Mouse (Mus musculus) intestine, embryonic 16.5 days (tissue): ENCODE measurements at regions not wholly inside any gene's neighbourhood (a gene's known extent, or its start where the extent isn't known, plus 50 kb on each side); places are given as distances from the start of the nearest gene placed in this dataset.

Source experiments
- ATAC-seq: fragments of 200-750 bp; cut with Nextera tagmentation; 2 replicates; pipeline ENCODE4 v1.8.0; 2017; ENCODE audit warnings: moderate TSS enrichment, moderate library complexity
- H3K27ac ChIP-seq: fragments of 300-500 bp; sonication (generic); 2 replicates; pipeline ENCODE4 v1.5.1; 2014; ENCODE audit warnings: mild to moderate bottlenecking, low read length
- H3K27me3 ChIP-seq: fragments of 300-500 bp; sonication (generic); replicated peaks from 2 replicates; pipeline ENCODE4 v1.6.1; 2014; ENCODE audit warnings: low read length, control low read depth, mixed read lengths; ENCODE audit not compliant: control insufficient read depth, insufficient read depth
- H3K36me3 ChIP-seq: fragments of 300-500 bp; sonication (generic); 2 replicates; pipeline ENCODE4 v1.6.1; 2014; ENCODE audit warnings: low read length, control low read depth; ENCODE audit not compliant: control insufficient read depth, insufficient read depth
- H3K4me1 ChIP-seq: fragments of 300-500 bp; sonication (generic); 2 replicates; pipeline ENCODE4 v1.6.1; 2014; ENCODE audit warnings: low read length, control low read depth, mixed read lengths; ENCODE audit not compliant: control insufficient read depth, insufficient read depth
- H3K4me2 ChIP-seq: fragments of 300-500 bp; sonication (generic); 2 replicates; pipeline ENCODE4 v1.6.1; 2014; ENCODE audit warnings: low read depth, low read length, control low read depth
- H3K4me3 ChIP-seq: fragments of 300-500 bp; sonication (generic); 2 replicates; pipeline ENCODE4 v1.5.1; 2014; ENCODE audit warnings: mild to moderate bottlenecking, low read length
- H3K9ac ChIP-seq: fragments of 300-500 bp; sonication (generic); 2 replicates; pipeline ENCODE4 v1.6.1; 2014; ENCODE audit warnings: low read depth, low read length
- H3K9me3 ChIP-seq: fragments of 300-500 bp; sonication (generic); 2 replicates; pipeline ENCODE4 v1.6.1; 2016; ENCODE audit warnings: low read length, control low read depth; ENCODE audit not compliant: control insufficient read depth
- WGBS: fragments of 180-500 bp; shearing (Covaris S2); extraction: QIAGEN DNeasy Blood & Tissue Kit; methylation state at CpG from one replicate; pipeline ENCODE4 v1.1.7; 2014; 5-methylcytosine and 5-hydroxymethylcytosine counted together

DNA sequence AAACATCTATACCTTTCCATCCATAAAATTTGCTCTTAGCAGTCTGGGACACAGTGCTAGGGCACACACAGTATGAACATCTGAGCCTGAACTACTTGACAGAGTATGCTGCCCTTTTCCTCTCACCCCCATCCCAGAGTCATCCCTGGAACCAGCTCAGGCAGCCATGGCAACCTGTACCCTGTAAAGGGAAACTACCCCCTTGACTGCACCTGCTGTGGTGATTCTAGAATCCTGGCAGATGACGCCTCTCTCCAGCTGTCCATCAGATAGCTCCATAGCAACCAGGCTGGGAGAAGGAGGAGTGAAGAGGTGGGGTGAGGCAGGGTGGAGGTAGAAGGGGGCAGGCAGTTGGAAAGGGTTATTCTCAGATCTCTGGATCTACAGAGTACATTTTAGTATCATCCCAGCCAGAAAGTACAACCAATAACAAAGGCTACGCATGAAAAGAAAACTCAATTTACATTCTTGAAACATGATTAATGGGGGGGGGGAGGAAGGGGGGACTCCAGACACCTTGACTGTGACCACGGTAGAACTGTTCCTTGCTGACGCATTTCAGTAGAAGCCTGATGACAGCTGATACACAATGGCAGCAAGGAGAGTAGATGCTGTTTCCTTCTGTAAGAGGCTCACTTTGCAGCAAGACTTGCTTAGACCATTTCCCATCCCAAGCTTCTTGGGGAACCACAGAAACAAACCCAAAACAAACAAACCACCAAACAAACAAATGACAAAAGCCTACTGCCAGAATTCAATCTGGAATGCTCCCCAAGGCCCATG is 97.2 kb upstream of the Rreb1 start:
- WGBS: 50% methylated on average over 4 of the region's 4 CpGs
- Histone ChIP-seq H3K36me3 (no peaks in the 10 kb centered on the region), H3K27me3 (no peaks in the 10 kb centered on the region), H3K4me2 (no peak overlapping the region), H3K9ac (no peak overlapping the region), H3K27ac (no peak overlapping the region), H3K4me3 (no peak overlapping the region), H3K4me1 (no peaks in the 10 kb centered on the region; the same call in 1 of the 2 replicates), H3K9me3 (no peaks in the 10 kb centered on the region)
- ATAC-seq: no peak

DNA sequence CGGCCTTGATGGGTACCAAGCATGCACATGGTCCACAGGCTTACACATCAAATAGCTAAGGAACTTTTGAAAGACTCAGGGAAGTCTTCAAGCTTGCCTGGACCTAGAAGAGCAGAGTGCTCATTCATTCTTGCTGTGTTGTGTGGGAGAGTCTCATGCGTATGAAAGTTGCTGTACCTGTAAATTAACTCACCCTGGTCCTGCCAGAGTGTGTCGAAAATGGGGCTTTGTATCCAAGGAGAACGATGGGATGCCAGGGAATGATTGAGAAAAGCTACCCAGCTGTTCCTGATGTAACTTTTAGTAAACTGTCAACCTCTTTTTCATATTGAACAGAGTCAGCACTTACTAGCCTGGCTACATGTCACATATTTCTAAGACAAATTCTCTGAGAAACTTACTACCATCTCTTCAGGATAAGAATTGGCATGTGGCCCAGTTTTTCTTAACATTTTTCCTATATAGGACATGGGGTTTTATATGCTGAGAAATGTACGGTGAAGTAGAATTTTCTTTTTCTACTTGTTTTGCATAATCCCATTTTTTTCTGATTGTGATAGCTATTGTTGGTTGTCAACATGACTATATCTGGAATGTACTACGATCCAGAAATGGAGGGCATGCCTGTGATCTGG is 95.0 kb upstream of the Rreb1 start:
- Histone ChIP-seq H3K4me3 (no peak overlapping the region), H3K27me3 (no peaks in the 10 kb centered on the region), H3K9ac (no peak overlapping the region), H3K36me3 (no peaks in the 10 kb centered on the region), H3K27ac (no peak overlapping the region), H3K9me3 (no peaks in the 10 kb centered on the region), H3K4me2 (no peak overlapping the region), H3K4me1 (no peaks in the 10 kb centered on the region; the same call in 1 of the 2 replicates)
- ATAC-seq: no peak
- WGBS: 75% methylated on average over 6 of the region's 6 CpGs

DNA sequence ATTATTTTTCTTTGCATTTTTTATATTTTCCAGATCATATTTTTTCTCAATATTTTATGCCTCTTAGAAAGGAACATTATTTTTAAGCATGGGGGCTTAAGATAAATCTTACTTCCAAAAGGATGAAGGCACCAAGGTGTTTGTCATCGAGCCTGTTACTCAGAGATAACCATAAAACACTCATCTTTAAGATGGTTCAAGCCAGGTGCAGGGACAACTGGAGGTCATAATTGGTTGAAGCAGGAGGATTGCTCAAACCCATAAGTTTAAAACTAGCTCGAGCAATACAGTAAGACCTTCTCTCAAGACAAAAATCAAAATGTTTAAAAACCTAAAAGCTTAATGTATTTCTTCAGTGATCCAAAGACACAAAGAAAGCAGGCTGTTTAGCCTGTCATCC is 92.6 kb upstream of the Rreb1 start:
- no peaks in the 10 kb centered on the region for H3K36me3 ChIP-seq
- no peak overlapping the region for H3K4me3 ChIP-seq
- no peaks in the 10 kb centered on the region; the same call in 1 of the 2 replicates for H3K4me1 ChIP-seq
- no peak for ATAC-seq
- no peak overlapping the region for H3K27ac ChIP-seq
- 77% methylated on average over 2 of the region's 2 CpGs for WGBS
- no peaks in the 10 kb centered on the region for H3K9me3 ChIP-seq
- H3K9ac ChIP-seq: no peak overlapping the region
- H3K4me2 ChIP-seq: no peak overlapping the region
- no peaks in the 10 kb centered on the region for H3K27me3 ChIP-seq

DNA sequence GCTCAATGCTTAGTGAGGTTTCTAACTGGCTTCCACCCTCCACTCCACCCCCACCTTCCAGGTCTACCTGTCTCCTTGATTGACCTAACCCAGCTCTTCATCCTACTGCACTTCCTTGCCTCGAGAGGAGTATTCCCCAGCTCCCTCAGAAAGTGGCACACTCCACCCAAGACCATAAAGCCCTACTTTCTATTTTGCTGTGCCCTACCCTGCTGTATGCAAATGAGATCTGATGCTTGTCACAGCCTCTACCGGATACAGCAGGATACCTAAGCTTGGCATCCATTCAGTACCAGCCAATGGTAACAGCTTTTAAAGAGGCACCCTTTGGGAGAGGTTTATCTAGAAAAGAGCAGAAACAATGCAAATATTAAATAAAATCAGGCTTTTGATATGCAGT is 92.1 kb upstream of the Rreb1 start:
- Histone ChIP-seq H3K27me3 (no peaks in the 10 kb centered on the region), H3K27ac (no peak overlapping the region), H3K4me3 (no peak overlapping the region), H3K4me2 (no peak overlapping the region), H3K9me3 (no peaks in the 10 kb centered on the region), H3K9ac (no peak overlapping the region), H3K36me3 (no peaks in the 10 kb centered on the region), H3K4me1 (no peaks in the 10 kb centered on the region; the same call in 1 of the 2 replicates)
- 57% methylated on average over 2 of the region's 2 CpGs for WGBS
- ATAC-seq: 0 out of 2 replicates have a peak, but pooled peaks have one; percentile 42

DNA sequence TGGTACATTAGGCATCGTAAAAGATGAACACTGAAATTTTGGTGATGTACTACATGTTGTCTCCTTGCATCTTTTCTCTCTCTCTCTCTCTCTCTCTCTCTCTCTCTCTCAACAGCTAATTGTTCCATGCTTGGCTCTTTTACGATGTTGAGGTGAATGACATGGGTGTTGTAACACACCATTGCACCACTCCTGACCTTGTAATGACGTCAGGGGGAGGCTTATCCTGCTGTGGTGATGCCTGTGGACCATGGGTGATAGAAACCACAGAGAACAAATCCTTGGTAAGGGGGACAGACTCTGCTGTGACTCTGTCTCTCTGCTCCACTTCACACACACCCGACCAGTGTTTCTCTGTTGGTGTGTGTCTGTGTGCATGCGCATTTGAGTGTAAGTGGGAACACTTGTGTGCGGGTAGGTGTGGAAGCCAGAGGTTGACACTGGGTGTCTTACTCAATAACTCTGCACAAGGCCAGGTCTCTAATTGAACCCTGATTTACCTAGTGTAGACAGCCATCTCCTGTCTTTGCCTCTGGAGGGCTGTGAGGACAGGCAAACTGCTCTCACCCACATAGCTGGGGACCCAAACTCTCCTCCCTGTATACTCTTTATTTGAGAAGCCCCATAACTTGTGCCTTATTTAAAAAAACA is 88.9 kb upstream of the Rreb1 start:
- no peaks in the 10 kb centered on the region for H3K36me3 ChIP-seq
- no peaks in the 10 kb centered on the region for H3K9me3 ChIP-seq
- H3K27me3 ChIP-seq: no peaks in the 10 kb centered on the region
- no peak overlapping the region for H3K9ac ChIP-seq
- WGBS: 83% methylated on average over 6 of the region's 6 CpGs
- no peak overlapping the region for H3K4me2 ChIP-seq
- H3K4me1 ChIP-seq: no peaks in the 10 kb centered on the region; the same call in 1 of the 2 replicates
- no peak for ATAC-seq
- no peak overlapping the region for H3K4me3 ChIP-seq
- H3K27ac ChIP-seq: no peak overlapping the region

DNA sequence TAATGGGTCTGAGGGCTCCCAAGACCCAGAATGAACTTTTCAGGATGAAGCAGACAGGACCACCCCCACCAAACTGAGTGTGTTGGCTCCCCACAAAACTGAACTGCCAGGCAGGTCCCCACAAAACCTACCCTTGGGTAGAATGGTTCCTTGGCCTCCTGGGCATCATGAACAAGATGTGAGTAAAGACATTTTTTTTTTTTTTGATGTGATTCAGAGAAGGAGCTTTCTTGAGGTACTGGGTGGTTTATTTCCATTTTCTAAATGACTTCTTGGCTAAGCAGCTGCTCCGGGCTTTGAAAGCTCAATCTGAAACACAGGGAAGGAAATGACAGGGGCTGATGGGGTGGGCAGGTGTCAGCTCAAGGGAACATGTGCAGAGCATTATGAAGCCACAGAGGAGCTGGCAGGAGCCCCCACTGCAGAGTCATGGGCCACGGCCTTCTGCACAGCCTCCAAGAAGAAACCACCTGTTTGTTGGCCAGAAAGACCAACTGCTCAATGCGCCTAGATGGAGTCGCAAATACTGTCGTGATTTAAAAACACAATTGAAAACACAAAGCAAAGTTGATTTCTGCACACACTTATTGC is 86.2 kb upstream of the Rreb1 start:
- H3K9me3 ChIP-seq: no peaks in the 10 kb centered on the region
- ATAC-seq: no peak
- no peak overlapping the region for H3K9ac ChIP-seq
- H3K4me1 ChIP-seq: no peaks in the 10 kb centered on the region
- 82% methylated on average over 5 of the region's 5 CpGs for WGBS
- H3K4me2 ChIP-seq: no peak overlapping the region
- H3K4me3 ChIP-seq: no peak overlapping the region
- H3K27me3 ChIP-seq: no peaks in the 10 kb centered on the region
- H3K36me3 ChIP-seq: no peaks in the 10 kb centered on the region
- H3K27ac ChIP-seq: no peak overlapping the region

DNA sequence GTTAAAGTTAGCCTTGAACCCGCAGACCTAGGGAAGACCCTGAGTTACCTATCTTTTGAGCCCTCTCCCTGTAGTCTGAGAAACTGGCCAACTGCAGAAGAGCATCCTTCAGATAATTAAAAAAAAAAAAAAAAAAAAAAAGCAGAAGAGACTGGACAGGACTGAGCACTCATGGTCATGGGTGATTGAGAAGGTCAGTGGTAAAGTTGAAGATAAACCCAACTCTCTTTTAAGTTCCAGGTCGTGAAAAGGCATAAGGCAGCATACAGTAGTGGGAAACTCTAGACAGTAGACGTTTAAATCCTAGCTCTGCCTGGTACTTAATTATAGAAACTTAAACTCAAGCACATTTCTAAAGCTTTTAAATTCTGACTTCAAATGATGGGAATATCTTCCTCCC is 84.6 kb upstream of the Rreb1 start:
- no peak for ATAC-seq
- 88% methylated on average over 3 of the region's 3 CpGs for WGBS
- no peak overlapping the region for H3K9ac ChIP-seq

DNA sequence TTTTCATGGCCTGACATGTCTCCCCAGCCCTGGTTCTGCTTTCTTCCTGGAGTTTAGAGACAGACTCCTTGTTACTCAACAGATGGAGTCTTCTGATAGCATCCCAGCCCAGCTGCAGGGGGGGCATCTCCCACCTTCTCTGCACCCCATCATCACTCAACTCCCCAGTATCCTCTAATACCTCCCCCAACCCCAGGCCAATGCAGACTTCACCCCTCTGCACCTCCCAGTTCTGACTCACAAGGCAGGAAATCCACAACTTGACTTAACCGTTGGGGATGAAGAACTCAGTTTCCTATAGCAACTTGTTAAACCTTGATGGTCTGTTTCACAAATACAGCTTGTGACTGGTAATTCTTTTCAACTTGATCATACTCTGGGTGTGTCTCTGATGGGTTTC is 73.7 kb upstream of the Rreb1 start:
- H3K9ac ChIP-seq: no peak overlapping the region
- H3K27me3 ChIP-seq: no peaks in the 10 kb centered on the region
- H3K4me3 ChIP-seq: no peak overlapping the region
- no peak overlapping the region for H3K27ac ChIP-seq
- H3K36me3 ChIP-seq: no peaks in the 10 kb centered on the region
- no peaks in the 10 kb centered on the region for H3K9me3 ChIP-seq
- WGBS: 58% methylated on average over 1 of the region's 1 CpGs
- no peak for ATAC-seq
- no peak overlapping the region for H3K4me2 ChIP-seq
- no peaks in the 10 kb centered on the region for H3K4me1 ChIP-seq

More for the DNA sequence above, 84.6 kb upstream of the Rreb1 start:
- Histone ChIP-seq H3K4me3 (no peak overlapping the region), H3K4me1 (no peaks in the 10 kb centered on the region), H3K4me2 (no peak overlapping the region), H3K27ac (no peak overlapping the region), H3K9me3 (no peaks in the 10 kb centered on the region), H3K36me3 (no peaks in the 10 kb centered on the region), H3K27me3 (no peaks in the 10 kb centered on the region)

DNA sequence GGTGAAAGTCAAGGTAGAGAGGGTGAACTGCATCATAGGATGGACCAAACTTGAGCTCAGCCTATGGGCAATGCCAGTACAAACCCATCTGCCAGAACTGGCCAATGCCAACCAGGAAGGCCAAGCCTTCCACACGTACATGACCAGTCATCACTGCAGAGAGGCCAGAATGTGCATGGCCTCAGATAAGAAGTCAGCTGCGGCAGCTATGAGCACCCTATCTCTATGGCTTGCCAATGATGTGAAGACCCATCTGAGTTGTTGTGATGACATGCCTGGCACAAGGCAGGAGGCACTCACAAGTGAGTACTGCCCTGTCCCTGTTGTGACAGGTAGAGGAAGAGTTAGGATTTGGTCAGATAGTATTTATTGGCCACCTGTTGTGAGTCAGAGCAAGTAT is 72.7 kb upstream of the Rreb1 start:
- H3K4me3 ChIP-seq: no peak overlapping the region
- no peaks in the 10 kb centered on the region for H3K27me3 ChIP-seq
- ATAC-seq: peak; percentile 33; the same call in 1 of the 2 replicates
- 73% methylated on average over 2 of the region's 2 CpGs for WGBS
- H3K9me3 ChIP-seq: no peaks in the 10 kb centered on the region
- H3K27ac ChIP-seq: no peak overlapping the region
- no peak overlapping the region for H3K9ac ChIP-seq
- H3K4me2 ChIP-seq: no peak overlapping the region
- H3K4me1 ChIP-seq: no peaks in the 10 kb centered on the region
- no peaks in the 10 kb centered on the region for H3K36me3 ChIP-seq
